Mouse (Mus musculus) cerebral cortex, adult 2 months (tissue): ENCODE results near the gene Zc3h18.

Experiments used
- WGBS: fragments of 180-500 bp; shearing (Covaris S2); methylation state at CpG from one replicate; pipeline ENCODE4 v1.1.7; 2018; 5-methylcytosine and 5-hydroxymethylcytosine counted together

The Zc3h18 gene

DNA sequence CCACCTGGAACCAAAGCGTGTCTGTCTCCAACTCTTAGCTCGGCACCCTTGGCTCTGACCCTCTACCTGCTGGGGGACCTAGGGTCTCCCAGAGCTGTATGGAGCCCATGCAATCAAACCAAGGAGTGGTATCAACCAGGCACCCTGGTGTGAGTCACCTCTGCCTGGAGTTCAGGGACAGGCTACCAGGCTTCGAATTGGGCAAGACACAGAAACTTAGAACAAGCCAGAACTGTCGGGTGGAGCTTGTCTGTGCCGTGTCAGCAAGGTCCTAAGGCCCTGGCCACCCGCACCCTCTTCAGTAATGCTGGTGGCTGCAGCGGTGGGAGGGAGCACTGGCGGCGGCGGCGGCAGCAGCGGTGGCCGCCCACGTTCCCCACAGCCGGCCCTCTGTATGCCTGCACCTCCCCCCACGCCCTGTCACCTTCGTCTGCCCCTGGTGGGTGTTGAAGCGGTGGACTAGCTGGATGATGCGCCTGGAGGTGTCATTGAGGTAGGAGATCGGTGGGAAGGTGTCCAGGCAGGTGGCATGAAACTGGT, 60.2 kb downstream of the Zc3h18 start:
- WGBS, result 90% methylated on average over 20 of the region's 20 CpGs

DNA sequence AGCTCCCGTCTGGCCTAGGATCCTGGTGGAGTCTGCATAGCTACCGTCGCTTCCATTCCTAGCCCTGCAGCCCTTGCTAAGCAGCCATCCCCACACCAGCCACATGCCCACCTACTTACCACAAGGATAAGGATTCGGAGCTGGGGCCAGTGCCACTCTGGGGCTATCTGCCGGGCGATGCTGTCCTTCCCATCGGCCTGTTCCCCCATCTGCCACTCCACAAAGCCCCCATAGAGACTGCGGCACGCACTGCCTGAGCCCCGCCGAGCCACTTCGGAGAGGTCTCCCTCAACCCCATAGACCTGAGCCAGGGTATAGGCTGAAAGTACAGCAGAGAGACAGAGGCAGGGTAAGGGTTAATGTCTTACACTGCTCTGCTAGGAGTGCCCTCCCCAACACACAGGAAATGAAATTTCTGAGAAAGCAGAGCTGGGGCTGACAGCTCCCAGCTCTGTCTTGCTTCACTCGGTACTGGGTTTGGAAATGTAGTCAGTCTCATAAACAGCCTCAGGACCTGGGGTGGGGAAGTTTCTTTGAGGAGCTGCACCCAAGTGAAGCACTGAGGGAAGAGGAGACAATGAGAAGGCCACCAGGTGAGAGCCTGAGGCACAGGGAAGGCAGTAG, 61.4 kb downstream of the Zc3h18 start:
- 91% methylated on average over 13 of the region's 13 CpGs for WGBS

DNA sequence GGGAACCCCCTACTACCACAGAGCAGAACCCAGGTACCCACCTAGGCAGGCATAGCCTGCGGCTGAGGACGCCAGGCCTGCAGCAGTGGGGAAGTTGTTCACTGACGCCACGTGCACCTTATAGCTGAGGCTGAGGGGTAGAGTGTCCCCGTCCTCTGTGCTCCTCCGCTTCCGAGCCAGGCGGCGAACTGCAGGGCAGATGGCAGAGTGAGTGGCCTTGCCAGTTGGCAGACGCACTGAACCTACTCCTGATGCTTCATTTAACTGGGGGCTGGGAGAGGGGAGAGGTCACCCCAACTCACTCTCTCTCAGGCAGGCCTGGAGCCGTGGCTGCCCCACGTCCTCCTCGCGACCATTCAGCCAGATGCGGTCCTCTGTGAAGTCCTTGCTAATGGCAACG, 62.9 kb downstream of the Zc3h18 start:
- 90% methylated on average over 16 of the region's 16 CpGs for WGBS

DNA sequence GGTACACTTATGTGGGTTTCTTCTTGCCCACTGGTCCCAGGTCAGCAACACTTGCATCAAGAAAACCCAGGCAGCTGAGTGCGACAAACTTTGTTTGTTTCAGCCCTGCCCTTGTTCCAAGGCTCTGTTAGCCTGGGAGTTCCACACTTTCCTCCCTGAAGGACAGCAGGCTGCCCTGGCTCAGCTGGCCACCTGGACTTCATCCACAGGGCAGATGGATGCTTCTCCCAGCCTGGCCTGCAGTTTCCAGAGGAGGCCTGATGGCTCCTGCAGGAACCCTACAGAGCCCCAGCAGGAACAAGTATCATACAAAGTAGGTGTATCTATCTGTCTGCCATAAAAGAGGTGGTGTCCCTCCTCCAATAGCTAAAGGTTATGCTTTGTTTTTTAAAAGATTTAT, 64.9 kb downstream of the Zc3h18 start:
- 94% methylated on average over 1 of the region's 1 CpGs for WGBS

DNA sequence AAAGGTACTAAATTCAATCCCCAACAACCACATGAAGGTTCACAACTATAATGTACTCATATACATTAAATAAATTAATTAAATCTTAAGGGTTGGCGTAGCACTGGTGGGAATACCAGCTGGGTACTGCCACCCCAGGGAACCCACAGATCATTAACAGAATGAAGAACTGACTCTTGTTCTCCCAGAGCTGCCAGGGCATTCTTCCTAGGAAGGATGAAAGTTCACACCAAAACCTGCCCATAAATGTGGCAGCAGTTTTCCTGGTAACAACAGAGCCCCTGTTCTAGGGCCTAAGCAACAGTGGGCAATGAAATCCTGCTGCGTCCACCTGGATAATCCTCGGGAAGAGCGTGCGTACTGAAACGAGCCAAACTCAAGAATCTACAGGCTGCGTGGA, 65.9 kb downstream of the Zc3h18 start:
- 12% methylated on average over 7 of the region's 7 CpGs for WGBS

DNA sequence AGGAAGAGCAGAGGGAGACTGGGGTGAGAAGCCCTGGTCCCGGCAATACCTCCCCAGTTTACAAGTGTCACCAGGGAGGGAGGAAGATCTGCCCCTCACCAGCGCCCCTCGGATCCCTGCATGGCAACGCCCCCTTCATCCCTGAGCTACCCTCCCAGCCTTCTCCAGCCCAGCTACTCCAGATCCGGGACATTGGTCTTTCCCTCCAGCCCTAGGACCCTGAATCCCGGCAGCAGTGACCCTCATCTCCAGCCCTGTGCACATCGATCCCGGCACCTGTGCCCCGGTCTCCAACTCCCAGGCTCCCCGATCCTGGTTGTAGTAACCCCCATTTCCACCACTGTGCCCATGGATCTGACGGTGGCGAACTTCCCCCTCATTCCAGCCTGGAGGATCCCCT, 66.4 kb downstream of the Zc3h18 start:
- WGBS, result 1% methylated on average over 12 of the region's 12 CpGs

DNA sequence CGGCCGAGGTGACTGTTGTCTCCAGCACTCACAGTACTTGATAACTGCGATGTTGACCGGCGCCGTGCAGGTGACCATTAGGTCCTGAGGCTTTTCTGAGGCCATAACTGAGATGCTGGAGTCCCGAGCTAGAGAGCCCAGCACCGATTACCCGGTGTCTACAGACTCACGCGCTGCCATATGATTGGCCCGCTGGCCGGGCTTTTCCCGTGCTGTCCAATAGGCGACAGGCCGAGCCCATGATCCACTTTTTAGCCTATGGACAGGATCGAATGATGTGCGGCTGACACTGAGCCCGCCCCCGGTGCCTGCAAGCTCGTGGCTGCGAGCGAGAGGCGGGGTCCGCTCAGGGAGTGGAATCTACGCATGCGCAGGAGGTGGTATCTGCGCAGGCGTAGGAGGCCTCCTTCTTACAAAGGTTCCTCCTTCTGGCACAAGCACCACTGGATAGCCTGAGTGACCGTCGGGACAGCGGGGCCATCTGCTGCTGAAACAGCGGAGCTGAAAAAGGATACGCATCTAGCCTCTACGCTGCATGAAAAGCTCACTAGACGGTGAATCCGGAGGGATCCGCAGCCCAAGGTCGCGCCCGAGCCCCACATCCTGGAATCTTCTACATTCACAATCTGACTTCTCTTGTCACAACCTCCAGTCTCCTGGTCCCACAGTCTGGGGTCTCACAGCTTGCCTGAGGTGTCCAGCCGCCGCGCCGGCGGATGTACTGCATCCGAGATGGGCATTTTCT, 67.0 kb downstream of the Zc3h18 start, which contains the start of gene Mvd:
Gene Mvd (minus strand): TSS at position 161 of the 745 bp plus-strand sequence.
- under 1% methylated on average over 47 of the region's 47 CpGs for WGBS

DNA sequence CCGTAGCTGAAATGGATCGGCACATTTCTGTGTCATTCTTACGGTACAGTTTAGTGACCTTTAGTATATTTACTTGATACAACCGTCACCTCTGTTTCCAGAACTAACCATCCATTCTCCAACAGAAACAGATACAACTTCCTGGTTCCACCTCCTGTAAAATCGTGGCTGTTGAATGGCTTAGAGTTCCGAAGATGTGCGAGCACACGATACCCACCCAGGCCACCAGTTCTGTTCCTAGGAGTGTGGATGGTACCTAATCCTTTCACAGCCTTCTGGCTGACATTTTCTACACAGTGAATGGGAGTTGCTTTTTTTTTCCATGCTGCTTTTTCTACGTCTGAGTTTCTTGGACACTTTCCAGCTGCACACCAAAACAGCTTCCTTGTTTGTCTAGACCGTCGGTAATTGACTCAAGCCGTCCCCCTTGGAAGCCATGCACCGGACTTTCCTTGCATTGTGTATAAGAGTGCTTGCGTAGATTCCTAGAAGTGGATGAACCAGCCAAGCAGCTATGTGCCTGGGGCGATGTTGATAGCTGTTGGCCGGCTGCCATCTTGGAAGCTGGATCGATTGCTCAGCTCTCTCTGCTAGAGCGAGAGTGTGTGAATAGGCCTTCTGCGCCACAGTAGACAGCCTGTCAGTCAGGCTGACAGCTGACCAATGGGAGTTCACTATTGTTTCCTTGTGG, 67.8 kb downstream of the Zc3h18 start:
- under 1% methylated on average over 19 of the region's 19 CpGs for WGBS

DNA sequence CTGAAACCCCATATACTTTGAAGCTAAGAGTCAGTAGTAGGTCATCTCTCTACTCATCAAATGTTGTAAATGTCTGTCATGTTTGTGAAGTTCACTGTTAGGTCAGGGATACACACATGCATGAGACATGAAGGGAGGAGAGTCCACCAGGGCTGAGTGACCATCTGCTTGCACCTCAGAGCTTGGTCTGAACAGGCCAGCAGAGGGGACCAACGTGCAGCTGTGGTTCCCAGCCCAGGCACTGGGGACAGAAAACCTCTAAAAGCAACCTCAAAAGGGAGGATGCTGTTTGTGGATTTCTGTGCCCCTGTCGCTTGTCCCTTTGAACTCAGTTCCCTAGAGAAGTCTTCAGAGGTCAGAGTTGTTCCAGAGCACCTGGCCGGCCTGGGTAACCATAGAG, 68.8 kb downstream of the Zc3h18 start:
- 59% methylated on average over 3 of the region's 3 CpGs for whole genome bisulfite sequencing

DNA sequence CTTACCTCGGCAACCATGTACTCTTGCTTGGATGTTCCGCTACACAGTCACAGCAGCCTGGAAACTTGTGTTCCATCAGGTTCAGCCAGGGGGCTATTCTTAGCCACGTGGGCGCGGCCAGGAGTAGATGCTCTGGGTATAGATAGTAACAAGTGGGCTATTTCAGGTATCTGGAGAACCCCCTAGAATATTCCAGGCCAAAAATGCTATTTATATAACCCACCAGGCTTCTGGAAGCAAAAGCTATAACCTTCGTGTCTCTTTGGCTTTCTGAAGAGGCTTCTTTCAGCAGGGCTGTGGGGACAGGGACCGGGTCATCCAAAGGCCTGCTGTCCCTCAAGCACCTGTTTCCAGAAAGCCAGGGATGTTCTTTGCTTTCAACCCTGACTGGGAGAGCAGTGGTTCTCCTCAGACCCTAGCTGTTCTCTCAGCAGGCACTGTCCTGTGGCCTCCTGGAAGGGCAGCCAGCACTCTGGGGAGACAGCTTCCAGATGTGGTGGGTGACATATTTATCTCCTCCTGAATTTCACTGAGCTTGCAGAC, 74.8 kb downstream of the Zc3h18 start:
- WGBS, result 46% methylated on average over 7 of the region's 7 CpGs

DNA sequence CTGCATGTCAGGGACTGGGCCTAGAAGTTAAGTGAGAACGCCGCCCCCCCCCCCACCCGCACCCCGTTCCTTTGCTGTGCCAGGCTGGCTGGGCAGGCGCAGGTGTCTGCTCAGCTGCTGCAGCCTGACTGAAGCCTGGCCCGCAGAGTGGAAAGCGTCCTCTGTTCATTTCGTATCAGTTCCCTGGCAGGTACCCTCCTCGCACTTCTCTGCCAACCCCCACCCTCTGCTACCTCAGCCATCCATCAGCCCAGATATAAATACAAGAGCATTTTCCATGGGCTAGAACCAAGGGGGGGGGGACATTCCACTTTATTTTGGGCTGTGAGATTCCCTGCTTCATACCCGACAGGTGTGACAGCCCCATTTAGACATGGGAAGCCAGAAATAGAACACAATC, 75.7 kb downstream of the Zc3h18 start:
- WGBS, result 83% methylated on average over 10 of the region's 10 CpGs

DNA sequence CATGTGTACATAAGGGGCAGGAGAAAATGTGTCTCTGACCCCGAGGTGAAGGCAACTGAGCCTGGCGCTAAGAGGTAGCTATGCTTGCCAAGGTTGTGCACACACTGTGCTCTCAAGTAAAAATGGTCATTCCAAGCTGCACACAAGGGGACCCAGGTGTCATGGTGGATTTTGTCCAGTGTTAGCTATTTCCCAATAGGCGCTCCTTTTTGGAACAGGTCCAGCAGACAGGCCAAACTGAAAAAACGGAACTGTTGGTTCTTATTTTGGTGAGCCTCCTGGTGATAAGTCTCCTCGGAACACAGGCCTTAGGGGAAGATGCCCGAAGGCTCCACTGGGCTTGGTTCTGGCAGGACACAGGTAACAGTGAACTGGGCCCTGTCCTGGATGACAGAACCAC, 78.0 kb downstream of the Zc3h18 start:
- 86% methylated on average over 6 of the region's 6 CpGs for WGBS

DNA sequence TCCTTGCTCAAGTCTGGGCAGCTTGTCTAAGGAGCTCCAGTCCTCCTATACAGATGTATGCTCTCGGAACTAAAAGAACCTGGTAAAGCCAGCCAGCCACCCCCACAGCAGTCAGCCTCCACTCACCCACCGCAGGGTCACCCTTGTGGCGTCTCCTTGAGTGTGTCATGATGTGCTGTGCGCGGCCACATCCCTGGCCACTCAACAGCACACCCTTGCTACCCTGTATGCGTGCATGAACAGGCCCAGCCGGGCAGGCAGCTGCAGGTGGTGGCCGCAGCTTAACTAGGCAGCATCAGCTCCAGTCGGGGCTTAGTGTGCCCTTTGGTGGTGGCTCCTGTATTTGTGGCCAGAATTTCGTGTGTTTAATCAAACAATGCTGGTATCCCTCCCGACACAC, 80.8 kb downstream of the Zc3h18 start:
- 75% methylated on average over 11 of the region's 11 CpGs for WGBS

DNA sequence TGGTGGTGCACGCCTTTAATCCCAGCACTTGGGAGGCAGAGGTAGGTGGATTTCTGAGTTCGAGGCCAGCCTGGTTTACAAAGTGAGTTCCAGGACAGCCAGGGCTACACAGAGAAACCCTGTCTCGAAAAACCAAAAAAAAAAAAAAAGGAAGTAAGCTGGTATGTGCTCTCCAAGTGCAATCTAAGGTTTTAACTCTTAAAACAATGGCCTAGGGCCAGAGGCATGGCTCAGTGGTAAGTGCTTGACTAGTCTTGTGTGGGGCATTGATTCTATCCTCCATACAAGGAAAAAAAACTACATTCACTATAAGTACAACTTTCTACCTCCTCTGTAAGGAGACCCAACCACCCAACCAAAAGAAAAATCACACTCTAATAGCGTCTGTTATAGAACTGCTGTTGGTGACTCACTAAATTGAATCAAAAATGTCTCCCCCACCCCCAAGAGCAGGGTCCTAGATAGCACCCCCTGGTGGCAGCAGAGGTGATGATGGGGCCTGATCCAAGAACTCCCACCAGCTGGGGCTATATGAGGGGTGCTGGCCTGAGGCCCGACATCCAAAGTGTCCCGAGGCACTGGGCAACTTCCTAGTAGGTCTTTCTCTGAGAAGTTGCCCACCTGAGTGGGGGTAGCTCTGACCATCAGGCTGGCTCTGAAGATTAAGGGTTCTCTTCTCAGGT, 83.0 kb downstream of the Zc3h18 start:
- WGBS, result 56% methylated on average over 6 of the region's 6 CpGs

DNA sequence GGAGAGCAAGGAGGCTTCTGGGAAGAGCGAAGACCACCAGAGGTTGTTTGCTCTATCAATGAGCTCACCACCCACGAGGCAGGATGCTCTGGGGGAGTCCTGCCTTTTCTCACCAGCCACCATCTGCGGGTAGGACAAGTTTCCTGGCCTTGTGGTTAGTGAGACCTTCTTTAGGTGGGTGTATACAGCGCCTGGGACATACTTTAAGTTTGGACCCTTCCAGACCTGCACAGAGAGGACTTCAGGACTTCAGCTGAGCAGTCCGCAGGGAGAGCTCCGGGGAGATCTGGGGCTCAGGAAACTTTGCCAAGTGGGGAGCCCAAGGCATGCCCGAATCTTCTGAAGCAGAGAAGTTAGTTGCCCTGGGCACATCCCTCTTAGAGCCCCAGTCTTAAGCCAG, 83.6 kb downstream of the Zc3h18 start:
- 27% methylated on average over 7 of the region's 7 CpGs for WGBS

DNA sequence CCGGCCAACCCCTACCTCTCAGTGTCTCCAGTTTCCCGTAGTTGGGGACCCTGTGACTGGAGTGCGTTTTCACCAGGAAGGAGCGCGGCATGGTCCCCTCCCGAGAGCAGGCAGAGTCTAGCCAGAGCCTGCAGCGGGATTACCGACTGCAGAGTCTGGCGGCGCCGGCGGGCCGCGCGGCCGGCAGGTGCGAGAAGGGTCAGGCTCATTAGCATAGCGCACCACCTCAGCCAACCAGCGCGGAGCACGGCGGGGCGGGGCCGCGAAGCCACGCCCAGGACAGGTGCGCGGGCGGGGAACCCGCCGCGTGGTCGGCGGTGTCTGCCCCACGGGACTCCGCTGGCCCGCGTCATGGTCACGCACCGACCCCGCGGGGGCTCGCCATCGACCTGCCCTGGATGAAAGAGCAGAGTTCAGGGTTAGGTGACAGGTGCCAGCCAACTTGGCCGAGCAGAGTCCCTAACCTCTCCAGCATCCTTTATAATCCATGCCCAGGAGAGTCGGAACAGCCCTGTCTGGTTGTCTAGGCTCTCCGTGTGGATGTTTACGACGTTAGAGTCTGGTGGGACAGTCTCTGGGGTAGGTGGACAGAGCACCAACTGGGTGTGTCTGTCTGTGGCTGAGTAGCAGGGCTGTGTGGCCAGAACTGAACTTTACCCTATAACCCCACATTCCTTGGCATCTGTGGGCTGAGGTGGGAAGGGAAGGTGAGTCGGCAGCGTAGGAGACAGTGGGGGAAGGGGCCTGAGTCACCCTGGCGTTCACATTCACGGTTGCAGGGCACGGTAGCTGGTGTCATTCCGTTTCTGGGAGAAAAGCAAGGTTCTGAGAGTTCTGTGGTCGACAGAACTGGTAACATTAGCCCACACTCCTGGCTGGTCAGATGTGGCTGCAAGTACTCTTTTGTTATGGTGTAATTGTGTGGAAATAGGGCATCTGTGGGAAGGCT, 84.4 kb downstream of the Zc3h18 start, which contains the start of gene Snai3:
Gene Snai3 (minus strand): TSS at position 210 of the 949 bp plus-strand sequence.
- 3% methylated on average over 47 of the region's 56 CpGs for WGBS

DNA sequence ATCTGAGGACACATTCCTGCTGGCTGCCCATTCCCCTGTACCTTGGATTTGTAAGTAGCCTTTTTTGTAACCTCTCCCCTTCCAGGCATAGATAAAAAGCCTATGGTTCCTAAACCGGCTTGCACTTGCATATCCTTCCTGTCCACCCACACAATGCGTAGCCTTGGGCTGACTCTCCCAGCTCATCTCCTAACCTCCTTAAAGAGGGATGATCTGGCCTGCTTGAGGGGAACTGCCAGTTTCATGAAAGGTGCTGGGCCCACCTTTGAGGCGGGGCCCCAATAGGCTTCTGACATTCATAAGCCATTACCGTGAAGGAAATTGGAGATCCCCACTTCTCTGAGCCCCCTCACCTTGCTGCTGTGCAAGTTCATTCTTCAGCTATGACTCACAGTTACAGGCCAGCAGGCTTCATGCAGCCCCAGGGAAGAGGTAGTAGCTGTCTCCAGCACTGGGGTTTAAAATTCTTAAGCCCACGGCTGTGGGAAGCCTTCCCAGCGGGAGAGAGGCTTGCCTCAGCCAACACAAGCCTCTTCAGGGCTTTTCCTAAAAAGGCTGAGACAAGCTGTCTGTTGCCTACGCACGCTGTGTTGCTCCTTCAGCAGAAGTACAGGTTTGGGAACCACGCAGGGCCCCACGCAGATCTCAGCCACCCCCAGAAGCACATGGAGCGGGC, 85.2 kb downstream of the Zc3h18 start:
- WGBS, result 35% methylated on average over 11 of the region's 11 CpGs

DNA sequence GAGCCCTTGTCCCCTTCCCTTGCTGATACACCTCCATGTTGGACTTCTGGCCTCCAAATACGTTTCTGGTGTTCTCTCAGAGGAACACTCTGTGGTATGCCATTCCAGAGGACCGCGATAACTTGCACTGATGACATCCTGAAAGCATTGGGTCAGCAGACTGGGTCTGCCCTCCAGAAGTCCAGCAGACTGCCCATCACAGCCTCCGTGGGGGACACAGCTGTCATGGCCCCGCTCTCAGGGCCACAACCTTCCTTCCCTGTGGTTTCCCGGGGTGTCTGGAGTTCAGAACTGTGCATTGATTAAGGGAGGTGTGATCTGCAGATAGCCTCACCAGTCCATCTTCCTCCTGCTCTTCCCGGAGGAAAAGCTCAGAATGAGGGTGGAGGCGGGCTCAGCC, 86.1 kb downstream of the Zc3h18 start:
- WGBS, result 79% methylated on average over 8 of the region's 8 CpGs

DNA sequence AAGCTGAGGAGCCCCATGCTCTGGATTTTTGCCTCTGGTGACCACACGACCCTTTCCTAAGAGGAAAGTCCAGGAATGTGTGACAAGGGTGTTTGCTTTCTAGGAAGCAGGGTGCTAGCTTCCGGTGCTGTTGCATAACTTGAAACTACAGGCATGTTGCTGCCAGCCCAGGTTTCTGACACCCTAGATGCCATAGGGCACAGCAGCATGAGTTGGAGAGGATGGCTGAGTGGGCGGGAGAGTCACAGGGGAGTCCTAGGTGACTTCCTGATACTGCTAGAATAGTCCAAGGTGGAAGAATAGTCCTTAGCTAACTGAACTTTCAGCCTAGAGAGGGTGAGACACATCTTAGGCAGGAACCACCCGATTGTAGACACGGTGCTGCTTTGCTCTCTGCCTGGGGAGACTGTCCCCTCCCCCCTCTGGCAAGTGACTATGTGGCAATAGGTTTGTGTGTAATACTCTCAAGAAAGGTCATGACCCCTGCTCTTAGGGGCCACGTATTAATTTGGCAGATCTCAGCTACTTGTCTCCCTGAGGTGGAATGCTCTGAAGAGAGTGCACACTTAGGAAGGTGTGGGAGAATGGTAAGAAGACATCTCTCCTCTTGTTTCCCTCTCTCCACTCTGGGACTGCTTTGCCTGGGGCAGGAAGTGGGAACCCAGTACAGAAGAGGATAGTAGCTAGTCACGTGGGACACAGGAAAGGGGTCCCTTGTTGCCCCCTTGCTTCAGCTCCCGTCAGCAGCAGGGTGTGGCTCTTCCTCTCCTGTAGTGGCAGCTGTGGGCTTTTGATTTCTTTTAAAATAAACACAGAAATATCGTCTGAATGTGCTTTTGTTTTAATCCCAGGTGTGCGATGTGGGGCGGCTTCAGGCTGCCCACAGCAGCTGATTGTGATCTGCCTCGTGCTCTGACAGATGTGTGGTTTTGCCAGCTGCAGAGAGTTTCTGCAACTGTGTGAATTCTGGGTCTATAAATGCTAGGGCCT, 87.5 kb downstream of the Zc3h18 start:
- WGBS, result 52% methylated on average over 12 of the region's 12 CpGs
